In the genomic region with DNA sequence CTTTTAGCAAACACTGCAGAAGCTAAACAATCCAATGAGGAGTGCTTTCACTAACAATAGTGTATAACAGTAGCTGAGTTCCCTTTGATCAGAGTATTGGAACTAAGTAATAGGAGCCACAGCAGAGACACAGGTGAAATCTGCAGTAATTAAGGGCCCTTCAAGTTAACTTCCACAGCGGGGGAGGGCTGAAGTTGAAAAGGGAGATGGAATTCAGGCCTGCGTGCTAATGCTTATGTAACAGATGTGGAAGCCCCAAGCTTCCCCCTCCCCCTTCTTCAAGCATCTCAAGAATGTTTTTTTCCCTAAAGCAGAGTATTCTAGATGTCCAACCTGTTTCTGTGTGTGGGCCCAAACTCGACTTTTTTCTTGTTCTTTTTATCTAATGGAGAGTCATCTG, we compare ENCODE assay signal across 16 mouse cellular contexts.
DNase-seq lines count a peak whose midpoint lies in the region; ATAC-seq and TF ChIP-seq lines count a peak whose summit lies in the region.
"Had no signal": no experiment of that assay in that cellular context is flagged by ENCODE, and none has a peak within 500 bp of the region (broad histone marks: within the 10 kb centered on the region; RNA-seq: fewer than 3 reads in every experiment).

No protein-coding gene starts in this region.

- H3K4me2 ChIP-seq in lung, embryonic 14.5 days, result no peak overlapping the region
- H3K4me2 ChIP-seq: liver, embryonic 11.5 days; midbrain, embryonic 12.5 days had no signal

- peak; percentile 31 for DNase-seq in heart, adult 11 months
- DNase-seq in heart, postnatal 36 days, result no peak
- peak; percentile 41 for DNase-seq in lung, embryonic 14.5 days
- DNase-seq in lung, postnatal 36 days, result no peak
- peak; percentile 56 for DNase-seq in embryo, embryonic 9.5 days (ENCODE audit: extremely low spot score)
- DNase-seq in mesoderm, embryonic 11.5 days (ENCODE audit: low read depth, low spot score), result peak; percentile 72
- no peak for DNase-seq in spleen, adult 12 weeks (ENCODE audit: low spot score)
- DNase-seq in lung, postnatal 4 days, result no peak
- DNase-seq: adrenal gland, postnatal 36 days; cerebellum, postnatal 14 days; kidney, adult 18-20 months; right cerebral cortex, postnatal 4 days; thymus, postnatal 25 days had no signal

- H3K27me3 ChIP-seq in lung, embryonic 14.5 days (ENCODE audit: insufficient read depth, low read length), result no peaks in the 10 kb centered on the region

- no peak overlapping the region for H3K27ac ChIP-seq in lung, embryonic 14.5 days (ENCODE audit: low read depth)
- H3K27ac ChIP-seq: midbrain, embryonic 12.5 days had no signal

- no peaks in the 10 kb centered on the region for H3K9me3 ChIP-seq in lung, embryonic 14.5 days (ENCODE audit: low read depth, low read length)
- H3K9me3 ChIP-seq: midbrain, embryonic 12.5 days had no signal

- TF ChIP-seq CTCF in lung, embryonic 14.5 days (IDR thresholded peaks at IDR 0.05; ENCODE audit: low read depth), result no peak

- whole genome bisulfite sequencing in lung, embryonic 14.5 days, result 5% methylated on average over 3 of the region's 3 CpGs

- no peaks in the 10 kb centered on the region for H3K36me3 ChIP-seq in lung, embryonic 14.5 days (ENCODE audit: insufficient read depth)
- H3K36me3 ChIP-seq: midbrain, embryonic 12.5 days had no signal

- H3K9ac ChIP-seq in lung, embryonic 14.5 days, result no peak overlapping the region
- H3K9ac ChIP-seq: midbrain, embryonic 12.5 days had no signal

- intact Hi-C loops in heart, postnatal 36 days (cut with DNase I), result no loop called here

- ATAC-seq in lung, embryonic 14.5 days (ENCODE audit: insufficient read depth), result no peak
- ATAC-seq: lung, postnatal 0 days had no signal

- peaks cover 14% of the 10 kb centered on the region for H3K4me1 ChIP-seq in lung, embryonic 14.5 days (ENCODE audit: insufficient read depth)

- no peak overlapping the region for H3K4me3 ChIP-seq in lung, embryonic 14.5 days (ENCODE audit: low read depth, low read length)
- H3K4me3 ChIP-seq: midbrain, embryonic 12.5 days had no signal

Comparison
In these comparisons a context has a peak if more than half of its experiments do, and no peak if none do; other contexts are left out.
1. DNase-seq: peak in heart, adult 11 months (single experiment), lung, embryonic 14.5 days (single experiment), embryo, embryonic 9.5 days (single experiment) and mesoderm, embryonic 11.5 days (single experiment); none in heart, postnatal 36 days (0 of 2), lung, postnatal 36 days (single experiment), spleen, adult 12 weeks (single experiment) and lung, postnatal 4 days (0 of 2).